Mouse (Mus musculus) frontal cortex, postnatal 25 days (tissue): ENCODE results near the gene Rps13.
"Not testable (repeated sequence)": the region's sequence is repeated elsewhere in the genome, so short reads cannot be mapped to it uniquely, and the experiment has no call there.

Source experiments
- DNase-seq, 2 experiments: peaks; one replicate each; pipeline ENCODE4 v3.0.0; 2022; ENCODE audit warnings: low spot score in 2 of 2

The Rps13 gene

DNA sequence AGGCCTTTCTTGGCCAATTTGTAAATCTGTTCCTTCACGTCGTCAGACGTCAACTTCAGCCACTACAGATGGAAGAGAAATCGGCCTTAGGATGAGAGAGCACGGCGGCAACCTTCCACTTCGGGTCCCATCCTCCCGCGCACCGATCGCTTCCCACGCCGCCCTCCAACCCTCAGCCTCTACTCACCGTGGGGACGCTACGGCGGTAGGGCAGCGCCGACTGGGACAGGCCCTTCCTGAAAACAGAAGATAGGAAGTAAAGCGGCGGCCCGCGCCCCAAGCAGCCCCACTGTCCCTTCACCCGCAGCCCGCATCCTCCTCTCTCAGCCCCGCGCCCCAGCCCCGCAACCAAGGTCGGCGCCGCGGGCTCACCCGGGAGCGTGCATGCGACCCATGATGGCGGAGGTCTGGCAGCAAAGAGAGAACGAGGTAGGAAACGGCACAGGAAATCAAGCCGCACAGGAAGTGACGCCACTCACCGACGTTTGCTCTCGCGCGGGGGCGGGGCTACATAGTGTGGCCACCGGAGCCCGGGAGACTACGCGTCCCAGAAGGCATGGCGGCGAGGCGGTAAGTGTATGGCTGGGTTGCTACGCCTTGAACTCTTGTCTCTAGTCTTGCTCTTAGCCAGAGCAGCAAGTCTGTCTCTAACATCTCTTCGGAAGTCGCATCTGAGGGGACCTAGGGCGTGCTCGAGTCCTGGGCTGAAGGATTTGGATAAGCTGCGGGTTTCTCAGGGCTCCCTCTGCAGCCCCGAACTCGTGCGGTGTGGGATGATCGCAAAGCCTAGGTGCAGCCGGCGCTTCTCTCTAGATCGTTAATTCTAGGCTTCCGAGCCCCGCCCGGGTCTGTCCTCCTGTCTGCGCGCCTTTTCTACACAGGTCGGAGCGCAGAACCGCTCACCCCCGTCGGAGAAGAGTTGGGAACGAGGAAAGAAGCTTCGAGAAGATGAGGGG lies at the start of gene Rps13:
Rps13 (minus strand) TSS at position 483 of the 956 bp plus-strand sequence.
- peak; percentile 97 to 98 for DNase-seq

DNA sequence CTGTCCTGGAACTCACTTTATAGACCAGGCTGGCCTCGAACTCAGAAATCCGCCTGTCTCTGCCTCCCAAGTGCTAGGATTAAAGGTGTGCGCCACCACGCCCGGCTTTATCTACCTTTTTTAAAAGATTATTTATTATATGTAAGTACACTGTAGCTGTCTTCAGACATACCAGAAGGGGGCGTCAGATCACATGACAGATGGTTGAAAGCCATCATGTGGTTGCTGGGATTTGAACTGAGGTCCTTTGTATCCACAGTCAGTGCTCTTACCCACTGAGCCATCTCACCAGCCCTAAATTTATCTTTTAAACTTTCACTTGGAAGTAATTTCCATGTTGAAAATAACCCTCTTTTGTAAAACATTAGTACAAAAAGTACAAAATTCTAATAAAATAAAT lies 45.2 kb upstream of the Rps13 start:
- not testable (repeated sequence) for DNase-seq

DNA sequence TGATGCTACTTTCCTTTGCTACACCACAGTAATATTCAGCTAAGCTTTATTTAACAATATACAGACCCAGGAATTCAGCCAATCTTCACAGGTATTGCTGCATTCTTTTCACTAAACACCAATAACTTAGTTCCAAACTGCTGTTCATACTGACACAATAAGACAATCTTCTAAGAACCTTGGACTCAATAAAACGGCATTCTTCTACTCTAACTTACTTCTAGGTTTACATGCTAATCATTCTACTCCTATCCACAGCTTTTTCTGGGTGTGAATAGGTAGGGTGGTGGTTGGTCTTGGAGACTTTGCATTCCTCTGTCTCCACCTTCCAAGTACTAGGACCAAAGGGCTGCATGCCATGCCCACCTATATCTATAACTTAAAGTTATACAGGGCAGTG lies 40.3 kb upstream of the Rps13 start:
- DNase-seq: no peak

DNA sequence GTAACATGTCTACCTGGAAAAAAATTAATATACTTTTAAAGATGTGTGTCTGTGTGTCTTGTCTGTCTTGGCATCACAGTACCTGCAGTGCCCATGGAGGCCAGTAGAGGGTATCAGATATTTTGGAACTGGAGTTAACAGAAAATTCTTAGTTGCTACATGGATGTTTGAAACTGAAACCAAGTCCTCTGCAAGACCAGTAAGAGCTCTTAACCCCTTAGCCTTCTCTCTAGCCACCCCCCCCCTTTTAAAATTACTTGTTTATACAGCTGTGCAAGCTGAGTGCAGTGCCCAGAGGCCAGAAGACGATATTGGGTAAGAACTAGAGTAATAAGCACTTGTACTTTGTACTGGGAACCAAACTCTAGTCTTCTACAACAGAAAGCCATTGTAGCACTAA lies 2.2 kb upstream of the Rps13 start:
- DNase-seq: peak in 1 of 2 experiments; percentile 20

DNA sequence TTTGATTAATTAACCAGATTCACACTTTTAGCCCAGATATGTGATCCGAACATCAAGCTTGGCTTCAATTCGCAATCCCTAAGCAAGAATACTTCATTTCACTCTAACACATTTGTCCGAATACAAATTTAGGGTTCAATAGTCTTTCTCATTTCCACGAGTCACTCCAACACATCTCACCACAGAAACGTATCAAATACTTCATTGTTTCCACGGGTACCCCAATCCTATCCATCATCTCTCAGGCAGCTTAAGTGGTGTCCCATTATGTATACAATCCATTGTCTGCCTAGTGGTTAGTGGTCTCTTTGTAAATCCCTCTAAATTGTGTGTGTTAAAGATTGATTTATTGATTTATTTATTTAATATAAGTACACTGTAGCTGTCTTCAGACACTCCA lies 1.1 kb upstream of the Rps13 start:
- DNase-seq: no peak

DNA sequence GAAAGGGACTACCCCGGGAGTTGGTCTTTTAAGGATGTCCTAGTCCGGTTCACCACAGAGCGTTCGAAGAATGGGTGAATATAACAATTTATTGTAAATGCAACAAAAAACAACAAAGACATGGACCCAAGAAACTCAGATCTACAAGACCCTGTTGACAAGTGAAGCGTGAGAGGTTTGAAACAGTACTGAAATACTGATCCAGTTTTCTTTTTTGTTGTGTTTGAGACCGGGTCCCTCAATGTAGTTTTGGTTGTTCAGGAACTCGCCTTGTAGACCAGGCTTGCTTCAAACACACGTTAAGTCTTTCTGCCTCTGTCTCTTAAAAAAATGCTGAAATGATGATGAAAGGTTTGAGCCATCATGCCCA lies 659 bp upstream of the Rps13 start:
- no peak for DNase-seq

DNA sequence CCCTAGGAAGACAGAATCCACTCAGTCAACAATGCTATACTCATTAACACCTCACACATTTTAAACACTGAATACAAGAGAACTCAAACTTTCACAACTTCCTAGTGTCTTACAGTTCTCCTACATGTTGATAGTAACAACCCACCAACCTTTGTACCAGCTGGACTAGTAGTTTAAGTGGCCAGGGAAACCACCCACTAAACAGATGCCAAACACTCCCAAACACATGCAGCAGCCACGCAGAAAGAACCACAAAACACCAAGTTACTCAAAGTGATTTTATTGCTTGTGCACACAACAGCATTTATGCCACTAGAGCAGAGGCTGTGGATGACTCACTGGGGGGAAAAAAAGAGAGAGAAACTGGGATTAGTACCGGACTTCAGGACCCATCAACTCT lies 2.7 kb downstream of the Rps13 start:
- DNase-seq: no peak

DNA sequence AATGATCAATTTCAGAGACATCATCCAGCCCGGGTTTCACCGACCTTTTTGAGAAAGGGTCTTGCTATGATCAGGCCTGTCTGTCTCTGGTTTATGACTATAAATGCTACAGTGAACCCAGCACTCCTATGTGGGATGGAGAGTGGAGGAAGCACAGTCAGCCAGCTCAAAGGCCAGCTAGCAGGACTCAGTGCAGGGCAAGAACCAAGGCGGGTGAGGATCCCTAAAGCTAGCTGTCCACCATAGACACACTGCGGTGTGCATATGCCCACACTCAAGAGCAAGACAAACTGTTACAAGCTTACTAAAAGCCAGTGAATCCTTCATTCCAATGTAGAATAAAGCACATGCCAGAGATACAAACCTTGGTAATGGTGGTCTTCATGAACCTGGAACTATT lies 4.1 kb downstream of the Rps13 start:
- no peak for DNase-seq

DNA sequence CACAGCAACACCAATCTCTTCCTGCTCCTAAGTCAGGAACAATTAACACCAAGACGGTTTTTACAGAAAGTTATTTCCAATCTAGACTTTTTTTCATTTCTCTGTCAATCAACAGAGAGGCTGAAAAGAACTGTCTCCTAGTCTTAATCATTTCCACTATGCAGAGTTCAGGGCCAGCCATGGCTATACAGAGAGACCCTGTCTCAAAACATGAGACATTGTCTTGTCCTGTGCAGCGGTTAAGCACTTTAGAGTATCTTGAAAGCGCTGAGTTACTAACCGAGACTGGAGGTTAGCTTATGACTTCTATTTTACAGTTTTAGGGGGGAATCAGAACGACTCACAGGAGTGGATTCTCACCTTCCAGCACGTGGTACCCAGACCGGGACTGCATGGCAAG lies 5.2 kb downstream of the Rps13 start:
- no peak for DNase-seq

DNA sequence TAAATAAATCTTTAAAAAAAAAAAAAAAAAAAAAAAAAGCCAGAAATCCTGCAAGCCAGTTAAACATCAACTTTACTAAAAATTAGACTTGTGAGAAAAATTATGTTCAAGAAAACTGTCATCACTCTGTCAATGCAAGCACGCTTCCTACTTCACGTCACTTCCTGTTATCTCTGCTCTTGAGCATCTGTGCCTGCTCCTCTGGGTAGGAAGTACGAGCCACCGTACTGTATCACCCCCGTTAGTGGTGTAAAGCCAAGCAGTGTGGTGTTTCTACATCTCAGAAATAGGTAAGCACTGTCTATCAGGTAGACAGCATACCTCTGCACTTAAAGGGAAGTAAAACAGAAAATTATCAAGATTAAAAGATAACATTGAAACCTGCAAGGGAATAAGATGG lies 6.1 kb downstream of the Rps13 start:
- no peak for DNase-seq

DNA sequence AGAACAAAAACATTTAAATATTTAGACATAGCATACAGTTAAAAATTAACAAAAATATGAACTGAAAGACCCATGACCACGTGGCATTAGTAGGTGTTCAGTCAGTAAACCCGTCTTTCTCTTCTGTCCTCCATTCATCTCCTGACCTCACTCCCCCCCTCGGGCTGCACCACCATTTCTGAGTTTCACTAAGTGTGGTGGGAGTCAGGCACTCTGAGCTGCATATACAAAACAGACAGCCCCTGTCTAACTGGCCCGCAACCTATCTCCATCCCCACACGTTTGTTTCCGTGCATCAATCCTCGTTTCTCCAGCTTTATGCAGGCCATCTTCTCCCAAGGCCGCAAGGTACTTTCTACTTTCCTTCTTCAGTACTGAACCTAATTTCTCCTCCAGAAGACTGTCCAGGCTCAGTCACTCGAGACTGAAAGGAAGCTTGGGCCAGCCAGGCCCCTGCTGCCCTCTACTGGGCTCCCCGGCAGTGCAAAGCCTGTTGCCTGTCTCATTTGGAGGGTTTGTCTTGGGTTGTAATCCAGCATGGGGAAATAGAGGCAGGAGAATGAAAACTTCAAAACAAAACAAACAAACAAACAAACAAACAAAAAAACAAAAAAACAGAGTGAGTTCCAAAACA lies 10.5 kb downstream of the Rps13 start:
- DNase-seq: peak; percentile 44 to 62

DNA sequence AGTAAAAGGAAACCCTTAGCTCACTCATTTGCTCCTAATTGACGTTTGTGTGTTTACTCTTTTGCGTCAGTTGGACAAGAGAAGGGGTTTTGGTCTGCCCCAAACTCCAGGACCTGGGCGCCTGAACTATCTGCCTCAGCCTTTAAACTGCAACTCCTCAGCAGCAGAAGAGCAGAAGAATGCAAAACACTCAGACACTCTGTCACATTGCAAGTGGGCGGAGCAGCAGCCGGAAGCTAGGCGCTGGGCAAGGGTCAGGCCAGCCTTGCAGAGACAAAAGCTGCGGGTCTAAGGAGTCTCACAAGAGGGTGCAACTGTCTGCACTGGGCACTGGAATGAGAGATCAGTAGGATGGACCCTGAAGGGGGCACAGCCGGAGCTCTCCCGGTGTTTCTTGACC lies 24.5 kb downstream of the Rps13 start:
- DNase-seq: no peak

DNA sequence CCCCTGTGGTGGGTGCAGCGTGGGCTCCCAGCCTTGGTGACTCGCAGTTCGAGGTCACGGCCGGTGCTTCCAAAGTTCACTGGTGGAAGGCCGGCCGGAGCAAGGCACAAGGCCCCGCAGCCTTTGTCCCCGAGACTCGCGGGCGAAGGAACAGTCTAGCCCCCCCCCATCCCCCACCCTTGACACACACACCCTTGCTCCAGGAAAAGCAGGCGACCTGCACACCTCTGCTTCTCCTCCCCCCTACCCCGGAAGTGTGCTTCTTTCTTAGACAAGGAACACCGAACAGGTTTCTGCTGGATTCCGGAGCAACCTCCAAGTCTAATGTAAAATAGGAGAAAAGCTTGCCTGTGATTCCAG lies 25.4 kb downstream of the Rps13 start:
- no peak for DNase-seq

DNA sequence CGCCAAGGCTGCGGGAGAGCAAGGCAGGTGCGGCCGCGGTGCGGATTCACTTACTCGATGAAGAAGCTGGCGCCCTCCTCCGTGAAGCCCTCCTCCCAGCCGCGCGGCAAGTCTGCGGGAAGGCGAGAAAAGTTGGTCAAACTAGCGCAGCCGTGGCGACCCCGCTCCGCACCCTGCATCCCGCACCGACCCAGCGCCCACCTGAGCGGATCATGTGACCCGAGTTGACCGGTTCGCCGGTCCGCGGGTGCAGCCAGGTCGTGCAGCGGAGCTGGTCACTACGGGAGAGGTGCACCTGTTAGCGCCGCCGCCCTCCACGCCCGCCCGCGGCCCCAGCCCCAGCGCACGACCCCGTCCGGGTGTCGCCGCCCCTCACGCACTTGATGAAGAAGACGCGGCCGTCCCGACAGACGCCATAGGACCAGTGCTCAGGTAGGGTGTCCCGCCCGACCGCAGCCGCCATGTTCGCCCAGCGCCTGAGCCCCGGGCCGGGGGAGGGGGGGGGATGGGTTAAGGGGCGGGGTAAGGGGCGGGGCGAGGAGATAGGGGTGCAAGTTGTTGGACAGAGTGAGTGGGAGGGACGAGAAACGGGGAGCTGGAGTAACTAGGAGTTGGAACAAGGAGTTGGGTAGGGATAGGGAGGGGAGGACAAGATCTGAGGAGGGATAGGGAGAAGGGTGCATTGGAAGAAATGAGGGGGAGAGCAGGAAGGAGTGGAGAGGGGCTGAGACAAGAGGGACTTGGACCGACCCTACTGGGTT lies 25.9 kb downstream of the Rps13 start, which contains the start of gene Plekha7:
Plekha7 (minus strand) TSS at position 506 of the 761 bp plus-strand sequence.
- DNase-seq: no peak

DNA sequence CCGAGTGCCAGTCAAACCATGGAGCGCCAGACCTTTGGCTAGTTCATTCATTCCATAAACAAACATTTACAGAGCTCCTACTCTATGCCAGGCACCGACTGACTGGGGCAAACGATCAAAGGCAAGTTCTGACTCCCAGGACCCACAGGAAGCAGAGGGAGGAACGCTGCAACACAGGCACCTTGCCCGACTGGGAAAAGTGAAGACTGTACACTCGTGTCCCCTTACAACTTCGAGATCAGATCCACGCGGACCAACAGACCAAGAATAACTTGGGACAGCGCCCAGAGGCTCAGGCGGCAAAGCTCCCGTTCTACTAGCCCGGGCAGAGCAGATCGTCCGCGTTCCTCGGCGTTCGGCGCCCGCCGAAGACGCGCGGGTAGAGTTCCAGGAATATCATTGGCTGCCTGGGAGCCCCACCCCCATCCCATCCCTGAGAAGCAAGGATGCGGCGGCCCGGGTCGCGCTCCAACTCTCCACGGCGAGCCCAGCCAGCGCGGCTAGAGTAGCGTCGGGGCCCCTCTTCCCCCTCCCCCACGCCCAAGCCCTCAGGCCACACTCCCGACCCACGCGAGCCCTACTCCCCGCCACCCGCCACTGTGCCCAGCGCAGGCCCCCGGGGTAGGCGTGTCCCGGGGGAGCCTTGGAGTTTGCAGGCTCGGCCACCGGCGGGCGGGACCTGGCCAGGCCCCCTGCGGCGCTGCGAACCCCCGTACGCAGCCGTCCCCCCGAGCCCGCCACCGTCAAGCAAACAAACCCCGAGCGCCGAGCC lies 26.7 kb downstream of the Rps13 start:
- peak in 1 of 2 experiments; percentile 12 for DNase-seq

DNA sequence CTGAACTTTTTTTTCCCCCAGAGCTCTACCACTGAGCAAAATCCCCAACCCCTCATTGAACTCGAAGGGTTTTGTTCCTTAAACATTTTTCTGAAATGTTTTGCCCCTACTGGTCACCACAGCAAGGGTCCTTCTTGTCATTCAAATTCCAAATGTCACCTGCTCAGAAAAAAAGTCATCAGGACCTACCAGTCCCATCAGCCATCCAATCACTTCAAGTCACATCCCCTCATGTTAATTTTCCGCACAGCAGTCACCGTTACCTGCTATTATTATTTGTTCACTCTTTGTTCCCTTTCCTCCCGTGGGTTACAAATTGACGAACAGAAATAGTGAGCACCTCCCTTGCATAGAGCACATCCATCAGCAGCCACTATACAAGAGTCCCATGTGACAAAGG lies 27.4 kb downstream of the Rps13 start:
- DNase-seq: no peak

DNA sequence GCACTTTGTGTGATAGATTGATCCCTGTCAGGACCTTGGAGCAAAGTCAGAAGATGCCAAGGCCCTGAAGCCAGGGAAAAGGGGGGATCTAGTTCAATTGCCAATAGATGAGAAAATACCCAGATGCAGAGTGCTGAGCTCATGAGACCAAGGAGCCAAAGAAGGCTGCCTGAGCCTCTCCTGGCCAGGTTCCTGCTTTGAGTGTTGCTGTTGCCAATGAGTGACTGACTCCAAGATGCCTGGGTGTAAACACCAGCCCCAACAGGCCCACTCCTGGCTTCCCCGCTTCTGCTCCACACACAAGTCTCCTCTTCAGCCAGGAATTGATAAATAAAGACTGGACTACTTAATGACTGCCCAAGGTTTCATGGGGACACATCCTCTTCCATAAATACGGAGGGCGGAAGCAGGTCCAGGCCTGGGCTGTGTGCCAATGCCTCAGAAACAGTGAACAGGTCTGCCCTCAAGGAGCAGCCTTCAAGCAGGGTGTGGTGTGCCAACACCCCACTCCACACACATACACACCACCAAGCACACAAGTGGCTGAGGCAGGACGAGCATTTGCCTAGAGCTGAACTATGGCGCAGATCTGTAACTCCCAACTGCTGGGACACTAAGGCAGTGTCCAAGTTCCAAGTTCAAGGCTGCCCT lies 32.2 kb downstream of the Rps13 start:
- no peak for DNase-seq

DNA sequence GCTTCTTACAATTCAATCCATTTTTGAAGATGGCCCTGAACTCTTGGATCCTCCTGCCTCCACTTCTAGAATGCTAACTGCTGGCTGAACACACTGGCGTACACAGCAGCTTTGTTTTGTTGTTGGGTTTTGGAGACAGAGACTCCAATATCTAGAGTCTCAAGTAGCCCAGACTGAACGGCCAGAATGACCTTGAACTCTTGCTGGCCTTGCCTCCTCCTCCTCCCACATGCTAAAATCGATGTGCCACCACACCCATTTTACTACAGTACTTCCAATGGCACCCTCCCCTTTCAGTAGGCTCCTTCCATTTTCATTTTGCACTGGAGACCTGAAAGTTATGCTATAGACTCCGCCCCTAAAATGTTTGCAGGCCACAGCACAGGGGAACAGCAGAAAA lies 32.9 kb downstream of the Rps13 start:
- DNase-seq: no peak

DNA sequence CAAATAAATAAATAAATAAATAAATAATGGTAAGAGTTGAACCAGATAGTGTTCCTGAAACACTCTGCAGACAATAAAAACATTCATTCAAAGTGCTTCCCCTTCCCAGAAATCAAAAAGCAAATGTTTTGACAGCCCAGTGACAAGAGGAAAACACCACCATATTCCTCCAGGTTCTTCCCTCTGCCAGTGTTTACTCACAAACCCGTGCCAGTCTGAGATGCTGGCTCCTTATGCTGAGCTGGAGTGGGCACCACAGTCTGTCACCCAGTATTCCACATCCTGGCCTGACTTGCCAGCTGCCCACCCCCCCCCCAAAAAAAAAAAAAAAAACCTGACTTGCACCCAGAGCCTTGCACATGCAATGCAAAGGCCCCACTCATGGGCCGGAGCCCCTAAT lies 35.1 kb downstream of the Rps13 start:
- no peak for DNase-seq

DNA sequence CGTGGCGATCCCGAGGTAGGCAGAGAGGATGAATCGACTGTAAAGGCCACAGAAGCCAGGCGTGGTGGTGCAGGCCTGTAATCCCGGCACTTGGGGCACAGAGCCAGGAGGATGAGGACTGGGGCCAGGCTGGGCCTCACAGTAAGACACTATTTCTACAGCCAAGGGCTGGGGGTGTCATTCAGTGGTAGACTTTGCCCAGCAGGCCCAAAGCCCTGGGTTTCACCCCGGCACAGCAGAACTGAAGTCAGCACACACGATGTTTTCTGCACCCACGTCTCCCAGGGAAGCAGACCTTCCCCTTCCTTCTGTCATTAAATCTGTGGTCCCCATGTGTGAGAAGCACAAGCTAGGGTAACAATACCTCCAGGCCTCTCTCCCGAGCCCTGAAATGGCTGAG lies 35.6 kb downstream of the Rps13 start:
- DNase-seq: no peak

DNA sequence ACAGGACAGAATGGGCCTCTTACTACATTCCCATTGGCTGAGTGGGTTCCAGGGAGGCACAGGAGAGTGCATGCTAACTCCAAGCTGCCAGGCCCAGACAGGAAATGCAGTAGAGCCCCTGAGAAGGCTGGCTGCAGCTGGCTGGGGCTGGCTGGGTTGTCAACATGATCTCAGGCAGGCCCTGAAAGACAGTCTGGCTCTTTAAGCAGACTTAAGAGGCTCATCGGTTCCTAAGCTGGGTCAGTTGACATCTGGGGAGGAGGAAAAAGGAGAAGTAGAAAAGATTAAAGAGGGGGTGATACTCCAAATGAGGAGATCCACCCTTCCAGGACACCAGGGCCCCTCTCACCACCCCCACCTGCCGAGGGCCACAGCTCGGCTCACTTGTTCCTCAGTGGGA lies 39.0 kb downstream of the Rps13 start:
- DNase-seq: no peak
